Mouse (Mus musculus): ENCODE results near the gene Med8.

The Med8 gene

GRCm38 (mm10) chr4:118409142-118409900 lies at the start of gene Med8, which contains the start of gene Szt2:
Gene Med8, plus strand, starts transcription at chr4:118409337.
Gene Szt2, minus strand, starts transcription at chr4:118409273.
- in situ Hi-C loops (cut with MboI, MseI), result loop anchor here (10.0 kb wide), 1 partner anchor 165 kb away; no protein-coding TSS in a partner anchor

- in situ Hi-C loops (cut with MboI, MseI), result no loop called here
Observed at GRCm38 (mm10) chr4:118359896-118360720, 49.0 kb upstream of the Med8 start.

GRCm38 (mm10) chr4:118361451-118361850 lies 47.7 kb upstream of the Med8 start:
- in situ Hi-C loops (cut with MboI, MseI), result no loop called here

GRCm38 (mm10) chr4:118362879-118363278 lies 46.3 kb upstream of the Med8 start:
- in situ Hi-C loops (cut with MboI, MseI), result no loop called here

- in situ Hi-C loops (cut with MboI, MseI), result no loop called here
Observed at GRCm38 (mm10) chr4:118363985-118364384, 45.2 kb upstream of the Med8 start.

DNA sequence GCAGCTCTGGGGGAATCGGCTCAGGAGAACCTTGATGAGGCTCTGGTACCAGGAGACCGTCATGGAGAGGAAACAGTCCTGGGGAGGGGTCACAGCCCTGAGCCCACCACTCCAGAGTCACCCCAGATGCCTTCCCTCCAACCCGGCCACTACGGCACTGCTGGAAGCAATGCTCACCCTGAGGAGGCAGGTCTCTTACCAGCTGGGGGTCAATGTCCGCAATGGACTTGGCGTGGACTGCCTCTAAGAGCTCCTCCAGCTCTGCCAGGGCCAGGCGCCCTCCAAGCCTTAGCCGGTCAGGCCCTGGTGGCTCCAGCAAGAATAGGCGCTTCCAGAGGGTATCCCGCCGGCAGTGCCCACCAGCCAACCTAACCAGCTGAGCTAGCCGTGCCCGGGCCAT lies 44.5 kb upstream of the Med8 start:
- in situ Hi-C loops (cut with MboI, MseI), result no loop called here

- in situ Hi-C loops (cut with MboI, MseI), result no loop called here
Observed at GRCm38 (mm10) chr4:118365991-118366390, 43.1 kb upstream of the Med8 start.

DNA sequence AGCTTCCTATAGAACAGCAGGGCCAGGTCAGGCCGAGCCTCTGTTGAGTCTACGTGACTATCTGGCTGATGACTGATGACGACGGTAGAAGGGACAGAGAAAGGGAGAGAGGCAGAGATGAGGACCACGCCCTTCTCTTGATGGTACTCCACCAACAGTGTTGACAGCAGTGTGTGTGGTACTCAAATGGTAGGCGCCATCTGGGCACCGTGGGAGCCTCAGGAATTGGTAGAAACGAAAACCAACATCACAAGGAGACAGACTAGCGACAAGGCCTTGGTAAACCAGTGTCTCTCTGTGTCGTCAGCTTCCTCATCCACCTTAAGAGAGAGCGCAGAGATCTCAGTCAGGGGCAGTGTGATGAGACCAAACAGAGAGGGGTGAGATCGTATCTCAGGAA lies 41.6 kb upstream of the Med8 start:
- in situ Hi-C loops (cut with MboI, MseI), result no loop called here

GRCm38 (mm10) chr4:118368616-118369015 lies 40.5 kb upstream of the Med8 start:
- in situ Hi-C loops (cut with MboI, MseI), result no loop called here

DNA sequence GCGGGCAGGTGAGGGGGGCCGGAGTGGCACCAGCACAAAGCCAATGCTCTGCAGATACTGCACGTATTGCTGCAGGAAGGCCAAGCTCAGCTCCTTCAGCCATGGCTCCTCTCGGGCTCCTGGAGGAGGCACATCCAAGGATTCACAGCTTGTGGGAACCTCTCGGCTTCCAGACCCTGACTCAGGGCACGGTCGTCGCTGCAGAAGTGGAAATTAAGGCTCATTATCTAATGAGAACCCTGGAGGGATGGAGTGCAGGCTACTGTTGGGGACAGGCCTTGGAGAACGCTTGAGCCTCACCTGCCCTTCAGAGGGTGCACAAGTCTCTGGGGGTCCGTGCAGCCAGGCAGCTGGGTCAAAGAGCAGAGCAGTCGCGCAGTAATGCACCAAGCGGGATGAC lies 37.3 kb upstream of the Med8 start:
- in situ Hi-C loops (cut with MboI, MseI), result loop anchor here (10.0 kb wide), 1 partner anchor 217 kb away; no protein-coding TSS in a partner anchor

GRCm38 (mm10) chr4:118375999-118376398 lies 33.1 kb upstream of the Med8 start:
- in situ Hi-C loops (cut with MboI, MseI), result loop anchor here (10.0 kb wide), 1 partner anchor 221 kb away; no protein-coding TSS in a partner anchor

GRCm38 (mm10) chr4:118383271-118383670 lies 25.9 kb upstream of the Med8 start:
- in situ Hi-C loops (cut with MboI, MseI), result no loop called here

DNA sequence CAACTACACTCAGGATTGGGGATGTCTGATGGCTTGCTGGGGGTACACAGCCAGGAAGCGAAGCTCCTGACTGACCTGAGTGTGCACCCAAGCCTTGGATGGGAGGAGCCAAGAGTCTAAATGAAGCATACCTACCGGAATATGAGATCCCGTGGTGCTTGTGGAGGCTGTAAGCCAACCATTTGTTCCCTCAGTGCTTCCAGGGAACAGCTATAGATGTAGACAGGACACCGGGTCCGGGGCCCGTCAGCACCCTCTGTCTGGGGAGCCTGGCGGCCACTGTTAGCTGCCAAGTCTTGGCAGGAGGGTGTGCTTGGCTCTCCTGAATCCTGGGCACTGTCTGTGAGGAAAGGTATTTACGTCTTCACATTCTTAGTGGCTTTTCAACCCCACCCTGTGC lies 21.8 kb upstream of the Med8 start:
- in situ Hi-C loops (cut with MboI, MseI), result no loop called here

DNA sequence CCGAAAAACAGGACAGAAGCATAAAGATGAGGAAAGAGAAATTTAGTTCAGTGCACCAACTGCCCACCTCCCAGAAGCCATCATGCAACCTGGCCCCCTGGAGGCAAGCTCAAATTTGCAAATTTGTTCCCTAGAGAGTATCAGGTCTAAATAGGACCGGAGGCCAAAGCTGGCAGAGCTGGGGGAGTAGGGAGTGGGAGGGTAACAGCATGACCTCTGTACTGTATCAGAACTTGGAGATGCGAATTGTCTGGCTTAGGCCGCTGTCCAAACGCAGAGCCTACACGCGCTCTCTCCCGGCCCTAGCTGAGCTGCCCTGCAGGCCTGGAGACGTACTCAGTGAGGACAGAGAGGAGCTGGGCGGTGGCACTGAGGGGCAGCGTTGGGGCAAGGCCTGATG lies 19.0 kb upstream of the Med8 start:
- in situ Hi-C loops (cut with MboI, MseI), result no loop called here

- in situ Hi-C loops (cut with MboI, MseI), result no loop called here
Observed at GRCm38 (mm10) chr4:118394505-118394904, 14.6 kb upstream of the Med8 start.

DNA sequence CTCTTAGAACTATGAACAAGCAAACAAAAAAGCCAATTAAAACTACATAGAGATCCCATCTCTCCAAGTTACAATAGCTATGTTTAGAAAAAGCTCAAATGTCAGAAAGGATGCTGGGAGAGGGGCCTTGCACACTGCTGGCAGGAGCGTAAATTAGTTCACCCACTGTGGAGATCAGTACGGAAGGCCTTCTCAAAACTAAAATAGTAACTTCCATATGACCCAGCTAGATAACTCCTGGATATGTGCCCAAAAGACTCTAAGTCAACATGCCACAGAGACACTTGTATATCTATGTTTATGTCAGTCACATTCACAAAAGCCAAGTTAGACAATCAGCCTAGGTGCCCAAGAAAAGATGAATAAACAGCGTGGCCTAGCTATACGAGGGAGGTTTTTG lies 13.8 kb upstream of the Med8 start:
- in situ Hi-C loops (cut with MboI, MseI), result no loop called here

GRCm38 (mm10) chr4:118396433-118396832 lies 12.7 kb upstream of the Med8 start:
- in situ Hi-C loops (cut with MboI, MseI), result no loop called here

DNA sequence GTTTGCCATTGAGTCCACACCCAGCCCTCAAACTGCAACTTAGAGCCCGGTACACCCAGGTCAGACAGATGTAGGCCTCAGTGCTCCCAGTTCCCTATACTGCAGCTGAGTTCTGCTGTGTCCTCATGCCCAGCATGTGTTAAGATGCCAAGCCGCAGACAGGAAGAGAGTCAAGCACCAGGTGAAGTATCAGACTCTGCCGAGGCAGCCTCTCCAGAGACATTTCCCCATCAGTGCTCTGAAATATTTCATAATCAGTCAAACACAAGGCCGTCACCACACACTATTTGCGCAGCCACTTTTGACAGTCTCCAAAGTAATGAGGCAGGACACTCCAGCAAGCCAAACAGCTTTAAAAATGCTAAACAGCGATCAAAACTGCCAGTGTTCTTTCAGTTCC lies 10.7 kb upstream of the Med8 start:
- in situ Hi-C loops (cut with MboI, MseI), result no loop called here

- in situ Hi-C loops (cut with MboI, MseI), result loop anchor here (10.0 kb wide), 1 partner anchor 173 kb away; no protein-coding TSS in a partner anchor
Observed at GRCm38 (mm10) chr4:118401421-118401820, 7.7 kb upstream of the Med8 start.

GRCm38 (mm10) chr4:118401918-118402317 lies 7.2 kb upstream of the Med8 start:
- in situ Hi-C loops (cut with MboI, MseI), result loop anchor here (10.0 kb wide), 1 partner anchor 173 kb away; no protein-coding TSS in a partner anchor

DNA sequence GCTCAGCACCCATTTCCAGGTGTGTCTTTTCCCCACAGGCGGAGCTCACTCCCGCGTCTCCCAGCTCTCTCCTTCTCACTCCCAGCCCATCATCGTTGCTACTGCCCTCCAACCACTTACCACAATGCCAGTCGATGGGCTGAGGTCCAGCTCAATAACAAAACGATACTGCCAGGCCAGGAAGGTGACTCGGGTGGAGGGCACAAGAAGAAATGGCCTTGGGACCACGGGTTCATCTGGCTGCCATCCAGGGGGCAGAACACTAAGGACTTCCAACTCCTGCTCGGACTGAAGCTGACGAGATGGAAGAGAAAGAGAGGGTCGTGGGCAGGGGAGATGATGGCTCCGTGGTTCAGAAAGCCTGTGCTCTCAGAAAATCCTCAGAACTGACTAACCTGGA lies 6.4 kb upstream of the Med8 start:
- in situ Hi-C loops (cut with MboI, MseI), result loop anchor here (10.0 kb wide), 1 partner anchor 172 kb away; no protein-coding TSS in a partner anchor

DNA sequence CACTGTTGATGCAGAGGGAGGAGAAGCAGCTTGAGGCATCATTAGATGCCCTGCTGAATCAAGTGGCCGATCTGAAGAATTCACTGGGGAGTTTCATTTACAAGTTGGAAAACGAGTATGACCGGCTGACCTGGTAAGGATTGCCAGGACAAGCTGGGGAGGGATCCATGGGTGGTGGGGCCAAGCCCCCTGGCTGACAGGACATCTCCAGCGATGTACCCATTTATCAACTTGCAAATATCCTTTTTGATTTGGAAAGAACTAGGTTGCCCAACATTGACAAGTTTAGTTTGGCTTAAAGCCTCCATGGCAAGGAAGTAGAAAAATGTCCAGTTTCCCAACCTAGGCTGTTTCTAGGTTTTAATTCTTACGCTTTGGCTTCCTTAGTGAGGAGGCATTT lies 1.7 kb downstream of the Med8 start:
- in situ Hi-C loops (cut with MboI, MseI), result no loop called here
